Mouse (Mus musculus) MEL (cell line): ENCODE data around the gene Tsc22d3.

Experiments used
- CHD2 ChIP-seq: IDR thresholded peaks from 2 replicates; pipeline ENCODE4 v1.6.1; 2011; ENCODE audit warnings: low read length, improper control_type of control experiment
- CTCF ChIP-seq, 3 experiments: IDR thresholded peaks in 2 of 3; conservative IDR thresholded peaks in 1 of 3; 2 replicates each; pipeline ENCODE4 v1.5.1; 2011 to 2012; ENCODE audit warnings: low read length in 3 of 3, low read depth in 2 of 3, mild to moderate bottlenecking in 2 of 3, improper control_type of control experiment in 1 of 3, inconsistent platforms in 1 of 3, mixed read lengths in 1 of 3, moderate library complexity in 1 of 3; ENCODE audit not compliant: control insufficient read depth in 1 of 3, insufficient read depth in 1 of 3, poor library complexity in 1 of 3, severe bottlenecking in 1 of 3
- GABPA ChIP-seq: IDR thresholded peaks from 2 replicates; pipeline ENCODE4 v1.6.1; 2012; ENCODE audit warnings: low read depth, mild to moderate bottlenecking, inconsistent platforms, low read length, improper control_type of control experiment, moderate library complexity
- GATA1 ChIP-seq: IDR thresholded peaks from 2 replicates; pipeline ENCODE4 v1.6.1; 2011; ENCODE audit warnings: low read depth, low read length, improper control_type of control experiment
- RAD21 ChIP-seq: IDR thresholded peaks from 2 replicates; pipeline ENCODE4 v1.6.1; 2011; ENCODE audit warnings: mild to moderate bottlenecking, low read depth, low read length, improper control_type of control experiment
- RCOR1 ChIP-seq: IDR thresholded peaks from 2 replicates; pipeline ENCODE4 v1.6.1; 2012; ENCODE audit warnings: low read depth, mild to moderate bottlenecking, inconsistent platforms, low read length, improper control_type of control experiment
- TCF12 ChIP-seq: IDR thresholded peaks from 2 replicates; pipeline ENCODE4 v1.6.1; 2014; ENCODE audit warnings: low read depth, mild to moderate bottlenecking, inconsistent platforms, low read length, improper control_type of control experiment, moderate library complexity
- UBTF ChIP-seq: IDR thresholded peaks from 2 replicates; pipeline ENCODE4 v1.6.1; 2012; ENCODE audit warnings: low read depth, mild to moderate bottlenecking, inconsistent platforms, low read length, improper control_type of control experiment, moderate library complexity, borderline replicate concordance; ENCODE audit not compliant: insufficient read depth
- ZKSCAN1 ChIP-seq: IDR thresholded peaks from 2 replicates; pipeline ENCODE4 v1.6.1; 2012; ENCODE audit warnings: low read depth, mild to moderate bottlenecking, inconsistent platforms, low read length, improper control_type of control experiment, moderate library complexity

DNA sequence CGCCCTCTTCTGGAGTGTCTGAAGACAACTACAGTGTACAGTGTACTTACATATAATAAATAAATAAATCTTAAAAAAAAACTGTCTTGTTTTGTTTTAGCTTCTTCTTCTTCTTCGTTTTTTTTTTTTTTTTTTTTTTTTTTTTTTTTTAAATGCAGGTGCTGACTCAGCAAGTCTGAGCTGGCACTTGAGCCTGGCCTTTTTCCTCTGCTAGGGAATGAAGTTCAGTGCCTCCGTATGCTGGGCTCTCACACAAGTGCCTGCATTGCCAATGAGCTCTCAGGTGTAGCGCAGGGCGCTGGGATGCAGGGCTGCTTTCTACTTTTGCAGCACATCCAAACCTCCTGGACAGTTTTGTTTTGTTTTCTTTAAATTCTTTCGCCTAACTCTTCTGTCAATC lies 90.6 kb downstream of the Tsc22d3 start:
- TF ChIP-seq CTCF (IDR thresholded peaks at IDR 0.05 in 2 of 3, conservative IDR thresholded peaks at IDR 0.05 in 1 of 3; ENCODE audit: control insufficient read depth in 1 of 3, insufficient read depth in 1 of 3, low read depth in 2 of 3, low read length in 3 of 3, poor library complexity in 1 of 3, severe bottlenecking in 1 of 3) (no peak), GATA1 (no peak), TCF12 (no peak), ZKSCAN1 (no peak), RCOR1 (no peak), CHD2 (no peak), UBTF (no peak), RAD21 (no peak), GABPA (no peak)
